Mouse (Mus musculus) liver, embryonic 14.5 days (tissue): ENCODE data around the gene Rhoj. TPM values are rescaled to one million over a fixed set of nuclear protein-coding genes. Genes with fewer than 3 reads are reported as not detected.
A peak's percentile ranks its signal among the peaks of the same experiment; 100 is the strongest.

Experiments used
- ATAC-seq: fragments of 200-750 bp; cut with Nextera tagmentation; 2 replicates; pipeline ENCODE4 v1.8.0; 2017; ENCODE audit warnings: moderate number of reproducible peaks, mild to moderate bottlenecking, moderate library complexity; ENCODE audit not compliant: insufficient read depth
- DNase-seq, 3 experiments: peaks; one replicate each; pipeline ENCODE4 v3.0.0-alpha.2; 2012 to 2013; ENCODE audit warnings: low read depth in 3 of 3, low spot score in 3 of 3
- H3K27ac ChIP-seq: fragments of 300-500 bp; sonication (generic); 2 replicates; pipeline ENCODE4 v1.5.1; 2014; ENCODE audit warnings: moderate library complexity, mild to moderate bottlenecking, control low read depth, inconsistent platforms
- H3K27me3 ChIP-seq: fragments of 300-500 bp; sonication (generic); 2 replicates; pipeline ENCODE4 v1.6.1; 2014; ENCODE audit warnings: mild to moderate bottlenecking, low read length, moderate library complexity; ENCODE audit not compliant: control insufficient read depth, insufficient read depth
- H3K36me3 ChIP-seq: fragments of 300-500 bp; sonication (generic); replicated peaks from 2 replicates; pipeline ENCODE4 v1.6.1; 2014; ENCODE audit warnings: low read depth; ENCODE audit not compliant: control insufficient read depth, insufficient read depth
- H3K4me1 ChIP-seq, 2 experiments: fragments of 200-500 bp in 1 of 2; fragments of 300-500 bp in 1 of 2; sonication (generic) in 1 of 2; replicated peaks; 2 replicates each; pipeline ENCODE4 v1.6.1; 2012 to 2014; ENCODE audit warnings: antibody characterized with exemption in 1 of 2, inconsistent platforms in 1 of 2, low read length in 1 of 2; ENCODE audit not compliant: control insufficient read depth in 2 of 2, insufficient read depth in 2 of 2
- H3K4me2 ChIP-seq: fragments of 300-500 bp; sonication (generic); 2 replicates; pipeline ENCODE4 v1.6.1; 2014; ENCODE audit warnings: low read depth, mild to moderate bottlenecking, control low read depth, moderate library complexity
- H3K4me3 ChIP-seq, 2 experiments: fragments of 200-500 bp in 1 of 2; fragments of 300-500 bp in 1 of 2; sonication (generic) in 1 of 2; 2 replicates each; pipeline ENCODE4 v1.5.1; 2012 to 2014; ENCODE audit warnings: low read depth in 2 of 2, low read length in 2 of 2, mild to moderate bottlenecking in 2 of 2, control low read depth in 1 of 2, inconsistent platforms in 1 of 2, moderate library complexity in 1 of 2; ENCODE audit not compliant: insufficient read depth in 1 of 2
- H3K9ac ChIP-seq: fragments of 300-500 bp; sonication (generic); replicated peaks from 2 replicates; pipeline ENCODE4 v1.6.1; 2014; ENCODE audit warnings: mild to moderate bottlenecking, control low read depth, moderate library complexity
- H3K9me3 ChIP-seq: fragments of 300-500 bp; sonication (generic); 2 replicates; pipeline ENCODE4 v1.6.1; 2016; ENCODE audit warnings: low read length, mixed read lengths; ENCODE audit not compliant: control insufficient read depth
- CTCF ChIP-seq: IDR thresholded peaks from 2 replicates; pipeline ENCODE4 v1.5.1; 2016; ENCODE audit warnings: antibody characterized with exemption, low read depth, control low read depth
- EP300 ChIP-seq: IDR thresholded peaks from 2 replicates; pipeline ENCODE4 v1.6.1; 2016; ENCODE audit warnings: antibody characterized with exemption, low read depth
- WGBS: fragments of 180-500 bp; shearing (Covaris S2); extraction: QIAGEN DNeasy Blood & Tissue Kit; methylation state at CpG from one replicate; pipeline ENCODE4 v1.1.7; 2014; ENCODE audit not compliant: insufficient replicate concordance; 5-methylcytosine and 5-hydroxymethylcytosine counted together
- polyA plus RNA-seq, 2 experiments: library from polyadenylated mRNA; depleted of rRNA in 1 of 2; stranded (reverse) in 1 of 2; unstranded in 1 of 2; fragments of >200 nt; fragmentation: Nextera tagmentation in 1 of 2; extraction: Ambion mirVana in 1 of 2; gene quantifications; 2 replicates each; pipeline versions ENCODE4 v1.2.1 to v1.2.3; 2012 to 2014

Gene Rhoj
- polyA plus RNA-seq, 2 experiments = 3.1 to 4.4 TPM

DNA sequence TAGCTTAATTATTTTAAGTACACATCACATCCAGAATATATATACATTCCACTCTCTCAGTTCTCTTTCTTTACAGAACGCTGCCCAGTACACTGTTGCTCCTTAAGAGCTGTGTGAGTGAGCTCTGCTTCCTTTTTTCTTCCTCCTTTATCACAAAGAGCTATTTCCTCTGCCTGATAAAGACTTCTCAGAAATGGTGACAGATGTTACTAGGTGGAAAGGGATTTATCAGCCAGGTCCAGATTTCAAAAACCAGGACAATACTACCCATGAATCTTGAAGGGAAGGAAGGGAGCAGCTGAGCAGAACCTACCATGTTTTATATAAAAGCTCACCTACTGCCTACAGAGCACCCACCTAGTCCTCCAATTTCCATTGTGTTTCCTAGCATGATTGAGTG lies 8.3 kb upstream of the Rhoj start:
- Histone ChIP-seq H3K36me3 (no peaks in the 10 kb centered on the region), H3K27me3 (no peaks in the 10 kb centered on the region), H3K4me1 (0 out of 4 replicates have a peak, but pooled peaks cover 0 to 2% of the 10 kb centered on the region in 2 experiments), H3K27ac (no peak overlapping the region), H3K4me2 (no peak overlapping the region), H3K9me3 (no peaks in the 10 kb centered on the region), H3K9ac (no peak overlapping the region), H3K4me3 (no peak overlapping the region)
- no peak for ATAC-seq
- DNase-seq = no peak
- no peak for TF ChIP-seq EP300
- TF ChIP-seq CTCF = no peak
- WGBS = 5% methylated on average over 1 of the region's 1 CpGs

- WGBS = 65% methylated on average over 6 of the region's 6 CpGs
- H3K27me3 ChIP-seq = peaks cover 3% of the 10 kb centered on the region; the same call in 1 of the 2 replicates
- no peaks in the 10 kb centered on the region for H3K36me3 ChIP-seq
- no peak for TF ChIP-seq EP300
- no peak for TF ChIP-seq CTCF
- H3K9me3 ChIP-seq = no peaks in the 10 kb centered on the region
- H3K9ac ChIP-seq = no peak overlapping the region
- no peak for DNase-seq
- no peak overlapping the region for H3K4me2 ChIP-seq
- H3K27ac ChIP-seq = no peak overlapping the region
- no peak overlapping the region for H3K4me3 ChIP-seq
- no peak for ATAC-seq
- 0 out of 4 replicates have a peak, but pooled peaks cover 0 to 2% of the 10 kb centered on the region in 2 experiments for H3K4me1 ChIP-seq
These were observed 4.0 kb upstream of the Rhoj start for GRCm38 (mm10) chr12:75304132-75304531.

DNA sequence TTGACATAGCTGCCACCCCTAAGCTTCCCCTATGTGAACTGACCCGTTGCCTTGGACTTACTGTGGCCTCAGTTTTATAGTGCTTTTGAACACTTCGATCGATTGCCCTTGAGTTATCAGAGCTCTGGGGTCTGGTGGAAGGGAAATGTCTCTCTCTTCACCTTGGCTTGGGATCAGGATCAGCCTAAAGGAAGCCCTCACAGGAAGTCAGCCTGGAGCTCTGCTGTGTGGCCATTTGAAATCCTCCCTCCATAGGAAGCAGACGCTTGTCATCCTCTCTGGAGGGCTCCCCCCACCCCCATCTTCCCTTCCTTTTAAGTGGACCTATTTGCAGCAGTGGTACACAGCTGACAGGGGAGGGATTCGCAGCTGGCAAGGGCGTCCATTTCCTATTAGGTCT lies 1.6 kb downstream of the Rhoj start:
- WGBS = 9% methylated on average over 6 of the region's 6 CpGs
- no peak overlapping the region for H3K9ac ChIP-seq
- H3K4me3 ChIP-seq = no peak overlapping the region
- DNase-seq = no peak
- no peaks in the 10 kb centered on the region for H3K36me3 ChIP-seq
- peaks cover 7% of the 10 kb centered on the region for H3K27me3 ChIP-seq
- no peaks in the 10 kb centered on the region for H3K4me1 ChIP-seq
- ATAC-seq = peak; percentile 43; the same call in 1 of the 2 replicates
- TF ChIP-seq EP300 = no peak
- no peak for TF ChIP-seq CTCF
- H3K4me2 ChIP-seq = no peak overlapping the region
- H3K9me3 ChIP-seq = no peaks in the 10 kb centered on the region
- no peak overlapping the region for H3K27ac ChIP-seq

DNA sequence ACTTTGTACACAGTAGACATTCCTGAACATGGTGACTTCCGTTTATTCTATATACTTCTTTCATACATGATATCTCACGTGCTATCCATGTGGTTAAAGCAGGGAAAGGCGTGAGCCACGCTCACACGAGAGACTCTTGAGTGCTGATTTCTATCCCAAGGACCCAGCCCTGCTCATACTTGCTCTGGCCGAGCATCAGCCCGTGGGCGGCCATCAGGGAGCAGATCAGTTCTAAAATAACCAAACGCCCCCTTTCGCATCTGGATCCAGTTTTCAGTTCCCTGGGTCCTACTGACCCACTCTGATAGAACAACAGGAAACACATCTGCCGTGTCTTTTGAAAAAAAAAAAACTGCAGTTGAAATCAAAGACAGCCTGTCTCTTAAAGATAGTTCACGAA lies 2.6 kb downstream of the Rhoj start:
- no peaks in the 10 kb centered on the region for H3K9me3 ChIP-seq
- H3K4me2 ChIP-seq = no peak overlapping the region
- TF ChIP-seq CTCF (no peak), EP300 (no peak)
- DNase-seq (no peak), ATAC-seq (no peak)
- WGBS = 29% methylated on average over 12 of the region's 12 CpGs
- no peak overlapping the region for H3K27ac ChIP-seq
- H3K9ac ChIP-seq = no peak overlapping the region
- no peaks in the 10 kb centered on the region for H3K4me1 ChIP-seq
- peaks cover 7% of the 10 kb centered on the region for H3K27me3 ChIP-seq
- H3K36me3 ChIP-seq = no peaks in the 10 kb centered on the region
- H3K4me3 ChIP-seq = no peak overlapping the region

GRCm38 (mm10) chr12:75311879-75312278 lies 3.8 kb downstream of the Rhoj start:
- no peak for ATAC-seq
- no peak overlapping the region for H3K9ac ChIP-seq
- H3K4me2 ChIP-seq = no peak overlapping the region
- TF ChIP-seq EP300 = no peak
- TF ChIP-seq CTCF = no peak
- no peak overlapping the region for H3K27ac ChIP-seq
- no peaks in the 10 kb centered on the region for H3K36me3 ChIP-seq
- no peak overlapping the region for H3K4me3 ChIP-seq
- H3K4me1 ChIP-seq = no peaks in the 10 kb centered on the region
- WGBS = 68% methylated on average over 8 of the region's 8 CpGs
- no peak for DNase-seq
- H3K27me3 ChIP-seq = peaks cover 7% of the 10 kb centered on the region
- H3K9me3 ChIP-seq = no peaks in the 10 kb centered on the region

DNA sequence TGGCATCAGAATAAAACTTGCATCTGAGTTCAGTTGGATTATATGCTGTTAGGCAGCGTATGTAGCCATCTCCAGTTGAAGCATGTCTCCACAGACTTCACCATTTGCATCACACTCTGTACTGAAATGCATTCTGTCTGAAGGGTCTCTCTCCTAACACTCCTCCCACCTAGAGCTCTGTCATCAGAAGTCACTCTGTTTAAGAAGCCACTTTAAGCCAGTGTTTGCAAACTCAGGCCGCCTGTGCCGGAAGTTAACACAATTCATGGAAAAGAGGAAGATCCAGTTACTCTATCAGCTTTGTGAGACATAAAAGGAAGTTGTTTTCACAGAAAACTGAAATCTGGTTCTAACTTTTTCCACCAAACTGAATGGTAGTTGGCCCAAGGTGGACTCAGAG lies 5.9 kb downstream of the Rhoj start:
- ATAC-seq (no peak), DNase-seq (no peak)
- 47% methylated on average over 3 of the region's 3 CpGs for WGBS
- TF ChIP-seq CTCF (no peak), EP300 (no peak)
- no peaks in the 10 kb centered on the region for H3K4me1 ChIP-seq
- H3K4me3 ChIP-seq = no peak overlapping the region
- no peak overlapping the region for H3K9ac ChIP-seq
- H3K36me3 ChIP-seq = no peaks in the 10 kb centered on the region
- peaks cover 4% of the 10 kb centered on the region for H3K27me3 ChIP-seq
- H3K27ac ChIP-seq = no peak overlapping the region
- no peak overlapping the region for H3K4me2 ChIP-seq
- no peaks in the 10 kb centered on the region for H3K9me3 ChIP-seq
